Mouse (Mus musculus) ES-E14 (cell line): ENCODE results near the gene Ube2g1. TPM values are rescaled to one million over a fixed set of nuclear protein-coding genes. Genes with fewer than 3 reads are reported as not detected.

Experiments
- DNase-seq: peaks from one replicate; pipeline ENCODE4 v3.0.0-alpha.2; 2013; ENCODE audit warnings: low read depth, low spot score
- H3K27ac ChIP-seq: 2 replicates; pipeline ENCODE4 v1.5.1; 2012; ENCODE audit warnings: low read depth, mild to moderate bottlenecking, low read length, moderate library complexity, mixed read lengths; ENCODE audit not compliant: poor library complexity, insufficient read depth, severe bottlenecking
- H3K36me3 ChIP-seq: 2 replicates; pipeline ENCODE4 v1.6.1; 2012; ENCODE audit warnings: mild to moderate bottlenecking, low read length, moderate library complexity, mixed read lengths; ENCODE audit not compliant: control insufficient read depth, poor library complexity, insufficient read depth, severe bottlenecking
- H3K4me1 ChIP-seq, 2 experiments: fragments of 150-350 bp in 1 of 2; sonication (generic) in 1 of 2; 2 replicates each; pipeline ENCODE4 v1.6.1; 2012; ENCODE audit warnings: low read length in 2 of 2, mild to moderate bottlenecking in 1 of 2, mixed read lengths in 1 of 2; ENCODE audit not compliant: control insufficient read depth in 2 of 2, insufficient read depth in 2 of 2, poor library complexity in 1 of 2
- H3K4me3 ChIP-seq, 2 experiments: fragments of 150-350 bp in 1 of 2; sonication (generic) in 1 of 2; 2 replicates each; pipeline ENCODE4 v1.5.1; 2012; ENCODE audit warnings: low read length in 2 of 2, low read depth in 1 of 2, mild to moderate bottlenecking in 1 of 2, mixed read lengths in 1 of 2; ENCODE audit not compliant: insufficient read depth in 1 of 2, poor library complexity in 1 of 2, severe bottlenecking in 1 of 2
- H3K9ac ChIP-seq: 2 replicates; pipeline ENCODE4 v1.6.1; 2012; ENCODE audit warnings: low read depth, mild to moderate bottlenecking, low read length, mixed read lengths; ENCODE audit not compliant: poor library complexity, insufficient read depth, severe bottlenecking
- H3K9me3 ChIP-seq: fragments of 150-350 bp; sonication (generic); 2 replicates; pipeline ENCODE4 v1.6.1; 2012; ENCODE audit warnings: low read depth, mild to moderate bottlenecking, low read length; ENCODE audit not compliant: control insufficient read depth, insufficient read depth
- CHD2 ChIP-seq: IDR thresholded peaks from 2 replicates; pipeline ENCODE4 v1.6.1; 2014; ENCODE audit warnings: mild to moderate bottlenecking, low read depth, low read length, inconsistent platforms
- HCFC1 ChIP-seq: IDR thresholded peaks from 2 replicates; pipeline ENCODE4 v1.6.1; 2012; ENCODE audit warnings: low read length, inconsistent platforms, borderline replicate concordance; ENCODE audit not compliant: insufficient read depth
- MAFK ChIP-seq: IDR thresholded peaks from 2 replicates; pipeline ENCODE4 v1.6.1; 2014; ENCODE audit warnings: mild to moderate bottlenecking, low read depth, low read length, inconsistent platforms; ENCODE audit not compliant: insufficient read depth
- ZC3H11A ChIP-seq: IDR thresholded peaks from 2 replicates; pipeline ENCODE4 v1.6.1; 2012; ENCODE audit warnings: low read depth, mild to moderate bottlenecking, inconsistent platforms, low read length, borderline replicate concordance
- ZNF384 ChIP-seq: IDR thresholded peaks from 2 replicates; pipeline ENCODE4 v1.6.1; 2012; ENCODE audit warnings: low read depth, low read length, inconsistent platforms
- in situ Hi-C, 2 experiments: fragments of 600-800 bp; cut with MboI; formaldehyde crosslinking; loops; one replicate each; pipeline ENCODE4 v1.15.1; 2025; ENCODE audit warnings: low sequenced_read_pairs in 2 of 2, inconsistent platforms in 1 of 2; ENCODE audit not compliant: unreplicated experiment in 2 of 2
- total RNA-seq: library from RNA; depleted of rRNA; stranded (reverse); fragments of 300-350 nt; gene quantifications from 2 replicates; pipeline ENCODE4 v1.2.3, GENCODE M21; 2012

The Ube2g1 gene
- total RNA-seq, 1 experiment, result 27.9 TPM

- no peaks in the 10 kb centered on the region for H3K36me3 ChIP-seq
- H3K27ac ChIP-seq, result no peak overlapping the region; the same call in 1 of the 2 replicates
- TF ChIP-seq HCFC1, result no peak
- peak; percentile 55; the same call in 1 of the 2 replicates for TF ChIP-seq ZNF384
- in situ Hi-C loops, result no loop called here
- no peak overlapping the region for H3K4me3 ChIP-seq
- H3K9me3 ChIP-seq, result no peaks in the 10 kb centered on the region
- no peak overlapping the region for H3K9ac ChIP-seq
- H3K4me1 ChIP-seq, result peaks cover 0 to 9% of the 10 kb centered on the region in 2 experiments; a peak in 2 of 4 replicates
- DNase-seq, result peak; percentile 20
Measured at GRCm38 (mm10) chr11:72642730-72643129, 35.6 kb downstream of the Ube2g1 start.

GRCm38 (mm10) chr11:72645386-72645785 is 38.3 kb downstream of the Ube2g1 start:
- Histone ChIP-seq H3K4me1 (peaks cover 0 to 9% of the 10 kb centered on the region in 2 experiments; a peak in 2 of 4 replicates), H3K9me3 (no peaks in the 10 kb centered on the region), H3K36me3 (no peaks in the 10 kb centered on the region), H3K27ac (no peak overlapping the region), H3K9ac (no peak overlapping the region), H3K4me3 (no peak overlapping the region)
- DNase-seq, result no peak
- TF ChIP-seq ZC3H11A (no peak), HCFC1 (no peak), CHD2 (no peak), MAFK (no peak), ZNF384 (no peak)
- in situ Hi-C loops, result no loop called here

- H3K4me1 ChIP-seq, result no peaks in the 10 kb centered on the region
- H3K4me3 ChIP-seq, result no peak overlapping the region
- no peak for TF ChIP-seq CHD2
- TF ChIP-seq ZC3H11A, result no peak
- no peak for TF ChIP-seq MAFK
- no peak for TF ChIP-seq ZNF384
- no peak for TF ChIP-seq HCFC1
- H3K36me3 ChIP-seq, result no peaks in the 10 kb centered on the region
- H3K9ac ChIP-seq, result no peak overlapping the region
- in situ Hi-C loops, result no loop called here
- no peak overlapping the region for H3K27ac ChIP-seq
- no peaks in the 10 kb centered on the region for H3K9me3 ChIP-seq
- no peak for DNase-seq
Measured at GRCm38 (mm10) chr11:72650347-72650746, 43.3 kb downstream of the Ube2g1 start.

GRCm38 (mm10) chr11:72659918-72660317 is 52.8 kb downstream of the Ube2g1 start:
- no peaks in the 10 kb centered on the region for H3K4me1 ChIP-seq
- H3K27ac ChIP-seq, result no peak overlapping the region
- in situ Hi-C loops, result no loop called here
- TF ChIP-seq ZC3H11A (no peak), MAFK (no peak), ZNF384 (no peak), HCFC1 (no peak), CHD2 (no peak)
- H3K9me3 ChIP-seq, result no peaks in the 10 kb centered on the region
- no peak overlapping the region for H3K9ac ChIP-seq
- H3K4me3 ChIP-seq, result no peak overlapping the region
- no peak for DNase-seq
- no peaks in the 10 kb centered on the region for H3K36me3 ChIP-seq

- no peak overlapping the region for H3K9ac ChIP-seq
- H3K4me1 ChIP-seq, result no peaks in the 10 kb centered on the region
- H3K36me3 ChIP-seq, result no peaks in the 10 kb centered on the region
- in situ Hi-C loops, result no loop called here
- H3K4me3 ChIP-seq, result no peak overlapping the region
- no peak for DNase-seq
- H3K27ac ChIP-seq, result no peak overlapping the region
- H3K9me3 ChIP-seq, result no peaks in the 10 kb centered on the region
- TF ChIP-seq MAFK (no peak), ZNF384 (no peak)
Measured at GRCm38 (mm10) chr11:72660359-72660758, 53.3 kb downstream of the Ube2g1 start.
